Mouse (Mus musculus) limb, embryonic 10.5 days (tissue): ENCODE measurements around the gene Adat3. TPM values are rescaled to one million over a fixed set of nuclear protein-coding genes. Genes with fewer than 3 reads are reported as not detected.
A peak's percentile ranks its signal among the peaks of the same experiment; 100 is the strongest.
"Not testable (repeated sequence)": the region's sequence is repeated elsewhere in the genome, so short reads cannot be mapped to it uniquely, and the experiment has no call there.

ENCODE experiments used
- DNase-seq: peaks from one replicate; pipeline ENCODE4 v3.0.0-alpha.2; 2017; ENCODE audit warnings: low spot score
- H3K27ac ChIP-seq: fragments of 300-500 bp; sonication (generic); 2 replicates; pipeline ENCODE4 v1.5.1; 2016; ENCODE audit warnings: mild to moderate bottlenecking
- H3K27me3 ChIP-seq: fragments of 300-500 bp; sonication (generic); 2 replicates; pipeline ENCODE4 v1.6.1; 2016; ENCODE audit warnings: low read depth, mild to moderate bottlenecking; ENCODE audit not compliant: poor library complexity, severe bottlenecking
- H3K36me3 ChIP-seq: fragments of 300-500 bp; sonication (generic); 2 replicates; pipeline ENCODE4 v1.6.1; 2016; ENCODE audit warnings: mild to moderate bottlenecking, moderate library complexity
- H3K4me1 ChIP-seq: fragments of 300-500 bp; sonication (generic); 2 replicates; pipeline ENCODE4 v1.6.1; 2016
- H3K4me3 ChIP-seq: fragments of 300-500 bp; sonication (generic); 2 replicates; pipeline ENCODE4 v1.5.1; 2016; ENCODE audit warnings: mild to moderate bottlenecking, moderate library complexity
- H3K9me3 ChIP-seq: fragments of 300-500 bp; sonication (generic); replicated peaks from 2 replicates; pipeline ENCODE4 v1.6.1; 2016; ENCODE audit warnings: mild to moderate bottlenecking
- WGBS: fragments of 180-500 bp; shearing (Covaris S2); methylation state at CpG from one replicate; pipeline ENCODE4 v1.1.7; 2016; 5-methylcytosine and 5-hydroxymethylcytosine counted together
- polyA plus RNA-seq: library from polyadenylated mRNA; unstranded; fragments of >200 nt; fragmentation: Nextera tagmentation; extraction: Ambion mirVana; gene quantifications from 2 replicates; pipeline ENCODE4 v1.2.1, GENCODE M21; 2016

Adat3 gene
- polyA plus RNA-seq, 1 experiment from 2014 or later: 11.1 TPM

DNA sequence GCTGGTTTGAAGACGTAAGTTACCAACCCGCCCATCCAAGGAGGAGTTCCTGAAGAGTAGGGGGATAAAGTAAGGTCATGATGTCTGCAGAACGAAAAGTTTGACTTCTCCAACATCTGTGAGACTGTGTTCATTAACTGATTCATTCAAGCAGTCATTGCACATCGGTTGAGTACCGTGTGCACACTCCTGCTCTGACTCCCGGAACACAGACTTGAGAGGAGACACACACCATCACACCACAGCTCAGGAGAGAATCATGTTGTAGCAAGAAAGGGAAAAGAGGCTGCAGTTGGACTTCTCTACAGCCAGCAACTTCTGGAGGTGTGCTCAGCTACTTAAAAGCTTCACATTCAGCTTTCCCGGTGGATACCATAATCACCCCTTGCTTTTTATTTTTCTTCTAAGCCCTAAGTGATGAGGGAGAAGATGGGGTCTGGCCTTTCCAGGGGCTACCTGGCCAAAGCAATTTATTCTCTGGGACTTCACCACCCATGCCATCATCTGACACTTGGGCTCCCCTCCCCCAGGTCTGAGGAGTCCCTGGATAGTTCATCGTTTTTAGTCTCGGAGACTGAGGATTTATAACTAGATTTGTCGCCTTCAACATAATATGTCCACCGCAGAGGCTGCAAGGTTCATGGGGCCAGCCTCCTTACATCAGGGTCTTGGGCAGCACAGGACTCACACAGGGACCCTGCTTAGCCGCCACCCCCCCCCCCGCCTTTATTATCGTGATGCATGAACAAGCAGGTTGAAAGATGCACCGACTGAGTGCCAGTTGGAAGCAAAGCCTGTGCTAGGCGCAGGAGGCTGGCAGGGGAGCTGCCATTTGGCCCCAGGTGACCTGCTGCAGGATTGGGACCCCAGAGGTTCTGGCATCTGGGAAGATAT, 18.4 kb downstream of the Adat3 start:
- no peak for DNase-seq
- Histone ChIP-seq H3K9me3 (no peaks in the 10 kb centered on the region), H3K4me3 (peak overlapping the region; percentile 89), H3K36me3 (peaks cover 26% of the 10 kb centered on the region), H3K4me1 (peaks cover 42% of the 10 kb centered on the region), H3K27me3 (no peaks in the 10 kb centered on the region), H3K27ac (peak overlapping the region; percentile 97)
- 62% methylated on average over 16 of the region's 16 CpGs for WGBS

DNA sequence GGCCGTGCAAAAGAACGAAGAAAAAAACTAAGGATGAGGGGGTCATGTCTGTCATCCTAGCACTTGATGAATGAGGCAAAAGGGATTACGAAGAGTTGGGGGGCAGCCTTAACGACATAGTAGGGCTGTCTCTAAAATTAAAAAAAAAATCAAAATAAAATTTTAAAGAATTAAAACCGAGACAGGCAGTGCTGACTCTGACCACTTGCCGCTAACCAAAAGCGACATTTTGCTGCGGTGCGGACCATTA, 18.9 kb downstream of the Adat3 start:
- DNase-seq: no peak

GRCm38 (mm10) chr10:80621940-80622660, 19.4 kb downstream of the Adat3 start:
- peak; percentile 100 for DNase-seq
- peak overlapping the region; percentile 97 for H3K27ac ChIP-seq
- H3K9me3 ChIP-seq: no peaks in the 10 kb centered on the region
- WGBS: under 1% methylated on average over 64 of the region's 64 CpGs
- peaks cover 44% of the 10 kb centered on the region for H3K4me1 ChIP-seq
- H3K4me3 ChIP-seq: peak overlapping the region; percentile 89
- no peaks in the 10 kb centered on the region for H3K27me3 ChIP-seq
- peaks cover 24% of the 10 kb centered on the region for H3K36me3 ChIP-seq

More for the DNA sequence above, 18.9 kb downstream of the Adat3 start:
- H3K27me3 ChIP-seq: no peaks in the 10 kb centered on the region
- peak overlapping the region; percentile 97 for H3K27ac ChIP-seq
- peaks cover 44% of the 10 kb centered on the region for H3K4me1 ChIP-seq
- H3K36me3 ChIP-seq: peaks cover 25% of the 10 kb centered on the region
- WGBS: 5% methylated on average over 9 of the region's 9 CpGs
- no peaks in the 10 kb centered on the region for H3K9me3 ChIP-seq
- peak overlapping the region; percentile 89 for H3K4me3 ChIP-seq

DNA sequence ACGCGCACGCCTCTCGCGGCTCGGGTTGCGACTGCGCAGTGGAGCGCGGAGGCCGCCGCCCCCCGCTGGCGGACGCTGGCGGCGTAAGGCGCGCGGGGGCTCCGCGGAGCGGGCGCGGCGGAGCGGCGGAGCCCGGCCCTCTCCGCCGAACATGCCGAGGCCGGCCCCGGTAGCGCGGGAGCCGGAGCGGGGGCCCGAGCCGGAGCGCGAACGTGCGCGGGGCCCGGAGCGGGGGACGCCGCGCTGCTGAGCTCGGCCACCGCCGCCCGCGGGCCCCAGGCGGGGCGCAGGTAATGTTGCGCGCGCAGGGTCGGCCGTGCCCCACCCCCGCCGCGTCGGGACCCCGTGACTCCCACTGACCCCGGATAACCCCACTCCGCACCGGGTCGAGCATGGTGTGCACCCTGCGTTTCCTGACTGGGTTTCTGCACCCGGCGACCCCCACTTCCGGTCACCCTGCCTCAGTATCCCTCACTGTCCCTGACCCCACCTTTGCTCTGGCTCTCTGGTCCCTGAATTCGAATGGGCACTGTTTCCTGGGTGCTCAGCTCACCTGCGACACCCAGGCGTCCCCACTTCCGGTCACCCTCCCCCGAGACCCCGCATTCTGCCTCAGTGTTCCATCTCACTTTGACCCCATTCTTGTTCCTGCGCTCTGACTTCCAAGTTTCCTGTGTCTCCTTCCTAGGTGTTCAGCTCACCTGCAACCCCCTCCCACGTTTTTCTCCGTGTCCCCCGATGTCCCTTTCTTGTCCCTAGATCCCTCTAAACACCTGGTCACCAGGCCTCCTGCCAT, 20.2 kb downstream of the Adat3 start, which contains the start of gene Csnk1g2:
Gene Csnk1g2, plus strand, starts transcription at position 178 of the 796 bp plus-strand sequence.
- Histone ChIP-seq H3K9me3 (no peaks in the 10 kb centered on the region), H3K36me3 (peaks cover 30% of the 10 kb centered on the region), H3K27me3 (no peaks in the 10 kb centered on the region), H3K27ac (peak within 1 kb of the TSS; percentile 97), H3K4me3 (peak within 1 kb of the TSS; percentile 89), H3K4me1 (peaks cover 51% of the 10 kb centered on the region)
- DNase-seq: peak; percentile 68
- WGBS: under 1% methylated on average over 85 of the region's 85 CpGs

DNA sequence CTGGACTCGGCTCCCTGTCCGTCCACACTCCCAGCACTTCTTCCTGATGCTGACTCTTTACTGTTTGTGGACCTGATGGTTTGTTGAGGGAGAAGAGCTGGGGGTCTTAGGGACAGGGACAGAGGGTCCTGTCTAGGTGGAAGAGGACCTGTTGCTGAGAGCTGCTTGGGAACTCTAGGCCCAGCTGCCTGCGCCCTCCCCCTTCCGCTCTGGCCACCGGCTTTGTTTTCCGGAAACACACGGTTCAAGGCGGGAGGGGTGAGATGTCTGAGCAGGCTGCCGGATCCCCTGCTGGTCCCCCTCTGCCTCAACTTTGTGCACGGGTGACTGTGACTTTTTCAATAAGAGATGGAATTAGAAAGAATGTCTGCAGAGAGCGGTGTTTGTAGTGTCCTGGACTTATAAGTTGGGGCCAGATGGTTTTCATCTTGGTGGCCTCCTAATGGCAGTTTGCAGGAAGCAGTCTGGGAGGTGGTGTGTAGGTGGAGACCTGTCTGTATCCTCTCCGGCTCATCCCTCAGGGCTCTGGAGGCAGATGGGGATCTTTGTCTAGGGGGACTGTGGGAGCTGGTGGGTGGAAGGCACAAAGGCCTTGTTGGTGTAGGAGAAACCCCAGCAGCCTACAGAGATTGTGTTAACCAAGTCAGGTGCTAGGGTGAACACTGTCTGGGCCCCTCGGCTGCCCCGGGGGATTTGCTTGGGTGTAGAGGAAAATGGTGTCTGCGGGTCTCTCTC, 20.9 kb downstream of the Adat3 start:
- Histone ChIP-seq H3K4me1 (peaks cover 52% of the 10 kb centered on the region), H3K27ac (peak overlapping the region; percentile 97), H3K27me3 (no peaks in the 10 kb centered on the region), H3K4me3 (peak overlapping the region; percentile 89), H3K36me3 (peaks cover 33% of the 10 kb centered on the region), H3K9me3 (no peaks in the 10 kb centered on the region)
- DNase-seq: peak; percentile 81
- 13% methylated on average over 15 of the region's 15 CpGs for WGBS

GRCm38 (mm10) chr10:80625764-80626163, 23.1 kb downstream of the Adat3 start:
- no peak overlapping the region for H3K4me3 ChIP-seq
- 94% methylated on average over 4 of the region's 4 CpGs for WGBS
- H3K36me3 ChIP-seq: peaks cover 54% of the 10 kb centered on the region
- H3K27me3 ChIP-seq: no peaks in the 10 kb centered on the region
- 0 out of 2 replicates have a peak overlapping the region, but pooled peaks have one; percentile 11 for H3K27ac ChIP-seq
- no peak for DNase-seq
- H3K9me3 ChIP-seq: no peaks in the 10 kb centered on the region
- peaks cover 49% of the 10 kb centered on the region for H3K4me1 ChIP-seq

- 56% methylated on average over 2 of the region's 2 CpGs for WGBS
- Histone ChIP-seq H3K27ac (no peak overlapping the region), H3K9me3 (no peaks in the 10 kb centered on the region), H3K27me3 (no peaks in the 10 kb centered on the region), H3K36me3 (peaks cover 73% of the 10 kb centered on the region), H3K4me1 (peaks cover 41% of the 10 kb centered on the region), H3K4me3 (no peak overlapping the region)
- no peak for DNase-seq
Measured at GRCm38 (mm10) chr10:80627685-80628084, 25.0 kb downstream of the Adat3 start.

- Histone ChIP-seq H3K27me3 (no peaks in the 10 kb centered on the region), H3K4me1 (peaks cover 34% of the 10 kb centered on the region), H3K4me3 (no peak overlapping the region), H3K27ac (no peak overlapping the region), H3K36me3 (peaks cover 85% of the 10 kb centered on the region), H3K9me3 (no peaks in the 10 kb centered on the region)
- WGBS: 92% methylated on average over 9 of the region's 9 CpGs
- no peak for DNase-seq
Measured at GRCm38 (mm10) chr10:80628925-80629324, 26.2 kb downstream of the Adat3 start.

- DNase-seq: no peak
- no peak overlapping the region for H3K4me3 ChIP-seq
- no peaks in the 10 kb centered on the region for H3K4me1 ChIP-seq
- H3K36me3 ChIP-seq: peaks cover 99% of the 10 kb centered on the region
- 83% methylated on average over 6 of the region's 6 CpGs for WGBS
- no peaks in the 10 kb centered on the region for H3K9me3 ChIP-seq
- no peaks in the 10 kb centered on the region for H3K27me3 ChIP-seq
- no peak overlapping the region for H3K27ac ChIP-seq
Measured at GRCm38 (mm10) chr10:80635345-80635744, 32.7 kb downstream of the Adat3 start.

DNA sequence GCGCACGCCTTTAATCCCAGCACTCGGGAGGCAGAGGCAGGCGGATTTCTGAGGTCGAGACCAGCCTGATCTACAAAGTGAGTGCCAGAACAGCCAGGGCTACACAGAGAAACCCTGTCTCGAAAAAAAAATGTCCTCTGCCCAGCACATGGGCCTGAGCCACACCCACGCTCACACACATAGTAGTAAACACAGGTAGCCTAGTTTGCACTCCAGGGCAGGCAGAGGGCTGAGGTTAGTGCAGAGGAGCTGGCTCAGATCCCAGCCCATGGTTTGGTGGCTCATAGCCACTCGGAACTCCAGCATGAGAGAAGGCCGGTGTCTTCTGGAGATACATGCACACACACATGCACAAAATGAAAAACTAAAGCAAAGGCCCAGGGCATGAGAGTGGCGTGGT, 44.3 kb downstream of the Adat3 start:
- H3K36me3 ChIP-seq: peaks cover 85% of the 10 kb centered on the region
- H3K9me3 ChIP-seq: no peaks in the 10 kb centered on the region
- H3K27ac ChIP-seq: no peak overlapping the region
- no peak for DNase-seq
- no peaks in the 10 kb centered on the region for H3K27me3 ChIP-seq
- WGBS: 94% methylated on average over 10 of the region's 10 CpGs
- peaks cover 11% of the 10 kb centered on the region; the same call in 1 of the 2 replicates for H3K4me1 ChIP-seq
- no peak overlapping the region for H3K4me3 ChIP-seq

DNA sequence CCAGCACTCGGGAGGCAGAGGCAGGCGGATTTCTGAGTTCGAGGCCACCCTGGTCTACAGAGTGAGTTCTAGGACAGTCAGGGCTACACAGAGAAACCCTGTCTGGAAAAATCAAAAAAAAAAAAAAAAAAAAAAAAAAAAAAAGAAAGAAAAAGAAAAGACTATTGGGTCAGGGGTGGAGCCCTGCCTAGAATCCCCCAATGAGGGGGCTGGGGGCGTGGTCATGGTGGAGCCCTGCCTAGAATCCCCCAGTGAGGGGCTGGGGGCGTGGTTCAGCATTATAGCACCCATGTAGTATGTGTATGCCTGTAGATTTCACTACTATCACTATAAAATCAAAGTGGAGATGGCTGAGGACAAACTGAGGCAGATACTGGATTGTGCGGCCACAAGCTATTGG, 47.2 kb downstream of the Adat3 start:
- not testable (repeated sequence) for H3K27me3 ChIP-seq, H3K4me3 ChIP-seq, H3K27ac ChIP-seq, H3K9me3 ChIP-seq, DNase-seq
- peaks cover 12% of the 10 kb centered on the region for H3K4me1 ChIP-seq
- peaks cover 62% of the 10 kb centered on the region for H3K36me3 ChIP-seq
- WGBS: 89% methylated on average over 6 of the region's 6 CpGs

DNA sequence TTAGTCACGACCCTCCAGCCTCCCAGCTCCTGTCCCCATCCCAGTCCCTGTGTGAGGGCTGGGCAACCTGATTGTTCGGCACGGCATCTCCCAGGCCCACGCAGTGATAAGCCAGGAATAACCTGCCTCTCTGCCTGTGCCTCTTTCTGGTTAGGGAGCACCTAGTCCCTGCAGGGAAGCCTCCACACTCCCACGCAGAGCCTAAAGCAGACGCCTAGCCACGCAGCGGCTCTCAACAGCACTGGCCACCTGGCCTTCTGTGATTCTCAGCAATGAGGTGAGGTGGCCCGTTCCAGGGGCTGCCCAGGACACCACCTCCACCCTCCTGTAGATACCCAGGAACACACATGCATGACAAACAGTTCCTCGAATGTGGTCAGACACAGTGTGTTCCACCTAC, 47.7 kb downstream of the Adat3 start:
- DNase-seq: no peak
- Histone ChIP-seq H3K9me3 (no peaks in the 10 kb centered on the region), H3K4me3 (no peak overlapping the region), H3K27me3 (no peaks in the 10 kb centered on the region), H3K36me3 (peaks cover 57% of the 10 kb centered on the region), H3K4me1 (peaks cover 17% of the 10 kb centered on the region), H3K27ac (no peak overlapping the region)
- 92% methylated on average over 10 of the region's 10 CpGs for WGBS
